Mouse (Mus musculus) kidney, adult 18-20 months (tissue): ENCODE data around the gene Zdhhc7.
A peak's percentile ranks its signal among the peaks of the same experiment; 100 is the strongest.

Experiments
- DNase-seq: peaks from one replicate; pipeline ENCODE4 v3.0.0; 2021

Zdhhc7 gene

GRCm38 (mm10) chr8:120101068-120101972, at the start of gene Zdhhc7:
Gene Zdhhc7, minus strand, starts transcription at chr8:120101482.
- DNase-seq = peak; percentile 90

- no peak for DNase-seq
These were observed 48.7 kb upstream of the Zdhhc7 start for GRCm38 (mm10) chr8:120150028-120150427.

- no peak for DNase-seq
These were observed 44.8 kb upstream of the Zdhhc7 start for GRCm38 (mm10) chr8:120146051-120146450.

GRCm38 (mm10) chr8:120144652-120145301, 43.5 kb upstream of the Zdhhc7 start:
- no peak for DNase-seq

- no peak for DNase-seq
These were observed 42.8 kb upstream of the Zdhhc7 start for GRCm38 (mm10) chr8:120143911-120144651.

GRCm38 (mm10) chr8:120140769-120141168, 39.5 kb upstream of the Zdhhc7 start:
- DNase-seq = no peak

GRCm38 (mm10) chr8:120138958-120139357, 37.7 kb upstream of the Zdhhc7 start:
- DNase-seq = no peak

- DNase-seq = no peak
These were observed 35.3 kb upstream of the Zdhhc7 start for GRCm38 (mm10) chr8:120136618-120137017.

- DNase-seq = no peak
These were observed 34.4 kb upstream of the Zdhhc7 start for GRCm38 (mm10) chr8:120135687-120136086.

- peak; percentile 50 for DNase-seq
These were observed 31.9 kb upstream of the Zdhhc7 start for GRCm38 (mm10) chr8:120133169-120133568.

GRCm38 (mm10) chr8:120131158-120131557, 29.9 kb upstream of the Zdhhc7 start:
- DNase-seq = no peak

- no peak for DNase-seq
These were observed 28.3 kb upstream of the Zdhhc7 start for GRCm38 (mm10) chr8:120129547-120129946.

- DNase-seq = no peak
These were observed 25.3 kb upstream of the Zdhhc7 start for GRCm38 (mm10) chr8:120126357-120127161.

- no peak for DNase-seq
These were observed 23.6 kb upstream of the Zdhhc7 start for GRCm38 (mm10) chr8:120124836-120125389.

- no peak for DNase-seq
These were observed 23.0 kb upstream of the Zdhhc7 start for GRCm38 (mm10) chr8:120124261-120124660.

GRCm38 (mm10) chr8:120120951-120121350, 19.7 kb upstream of the Zdhhc7 start:
- DNase-seq = no peak

- no peak for DNase-seq
These were observed 18.6 kb upstream of the Zdhhc7 start for GRCm38 (mm10) chr8:120119931-120120330.

- no peak for DNase-seq
These were observed 18.1 kb upstream of the Zdhhc7 start for GRCm38 (mm10) chr8:120119429-120119828.

- DNase-seq = no peak
These were observed 17.6 kb upstream of the Zdhhc7 start for GRCm38 (mm10) chr8:120118847-120119246.

- DNase-seq = peak; percentile 45
These were observed 16.9 kb upstream of the Zdhhc7 start for GRCm38 (mm10) chr8:120118162-120118561.

- DNase-seq = no peak
These were observed 15.3 kb upstream of the Zdhhc7 start for GRCm38 (mm10) chr8:120116600-120116999.

GRCm38 (mm10) chr8:120114315-120114841, 13.1 kb upstream of the Zdhhc7 start:
- DNase-seq = peak; percentile 37
